Mouse (Mus musculus): ENCODE measurements around the gene D5Ertd579e. TPM values are rescaled to one million over a fixed set of nuclear protein-coding genes. Genes with fewer than 3 reads are reported as not detected.

D5Ertd579e gene
- polyA plus RNA-seq, 1 experiment from 2014 or later, result 25.7 TPM

DNA sequence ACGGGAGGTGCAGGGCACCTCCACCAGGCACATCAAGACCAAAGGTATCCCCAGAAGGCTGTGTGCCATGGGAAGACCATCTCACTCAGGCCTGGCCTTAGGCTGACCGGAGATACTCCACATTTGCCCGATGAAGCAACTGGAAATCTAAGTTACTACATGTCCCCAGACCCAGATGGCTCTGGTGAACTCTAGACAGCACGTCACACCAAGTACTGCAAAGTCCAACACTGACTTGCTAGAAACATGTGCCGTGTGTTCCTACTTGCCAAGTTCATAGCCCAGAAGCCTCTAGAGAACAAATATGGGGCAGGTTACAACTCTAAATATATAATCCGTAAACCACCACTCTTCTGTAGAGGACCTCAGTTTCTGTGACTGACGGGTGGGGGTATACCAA lies 125.7 kb downstream of the D5Ertd579e start:
- no peak overlapping the region for H3K27ac ChIP-seq (replicated peaks)
- H3K36me3 ChIP-seq (replicated peaks), result peaks cover 21% of the 10 kb centered on the region
- no peak for DNase-seq (ENCODE audit: low spot score)
- no peak overlapping the region for H3K4me3 ChIP-seq
- peaks cover 40% of the 10 kb centered on the region for H3K4me1 ChIP-seq
- H3K27me3 ChIP-seq (replicated peaks; ENCODE audit: low read depth, poor library complexity, severe bottlenecking), result no peaks in the 10 kb centered on the region
- no peaks in the 10 kb centered on the region for H3K9me3 ChIP-seq
- WGBS, result 91% methylated on average over 7 of the region's 7 CpGs

DNA sequence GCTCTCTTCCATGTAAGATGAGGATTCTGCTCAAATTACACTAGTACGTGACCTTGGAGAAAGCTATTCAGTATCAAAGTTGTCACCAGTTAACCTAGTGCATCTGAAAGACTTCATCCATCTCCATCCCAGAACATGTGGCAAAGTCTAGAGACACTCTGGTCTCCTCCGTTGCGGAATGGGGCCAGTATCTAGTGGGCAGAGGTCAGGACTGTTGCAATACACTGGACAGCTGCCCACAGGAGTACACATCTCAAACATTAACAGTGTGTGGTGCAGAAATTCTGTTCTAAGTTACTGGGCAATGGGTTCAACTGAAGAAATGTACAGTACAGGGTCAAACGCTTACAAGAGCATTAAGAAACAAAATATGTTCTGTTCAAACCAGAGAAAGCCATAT lies 127.7 kb downstream of the D5Ertd579e start:
- 73% methylated on average over 4 of the region's 4 CpGs for WGBS
- peaks cover 22% of the 10 kb centered on the region for H3K4me1 ChIP-seq
- no peak overlapping the region for H3K27ac ChIP-seq (replicated peaks)

GRCm38 (mm10) chr5:36567627-36568026 lies 128.2 kb downstream of the D5Ertd579e start:
- H3K4me3 ChIP-seq, result no peak overlapping the region
- H3K36me3 ChIP-seq (replicated peaks), result peaks cover 21% of the 10 kb centered on the region
- DNase-seq (ENCODE audit: low spot score), result no peak
- no peak overlapping the region for H3K27ac ChIP-seq (replicated peaks)
- H3K27me3 ChIP-seq (replicated peaks; ENCODE audit: low read depth, poor library complexity, severe bottlenecking), result no peaks in the 10 kb centered on the region
- 55% methylated on average over 2 of the region's 2 CpGs for WGBS
- H3K9me3 ChIP-seq, result no peaks in the 10 kb centered on the region
- H3K4me1 ChIP-seq, result peaks cover 20% of the 10 kb centered on the region

More for the DNA sequence above, 127.7 kb downstream of the D5Ertd579e start:
- H3K4me3 ChIP-seq, result no peak overlapping the region
- no peaks in the 10 kb centered on the region for H3K9me3 ChIP-seq
- no peak for DNase-seq (ENCODE audit: low spot score)
- peaks cover 21% of the 10 kb centered on the region for H3K36me3 ChIP-seq (replicated peaks)
- no peaks in the 10 kb centered on the region for H3K27me3 ChIP-seq (replicated peaks; ENCODE audit: low read depth, poor library complexity, severe bottlenecking)

- peaks cover 24% of the 10 kb centered on the region for H3K4me1 ChIP-seq
- H3K27me3 ChIP-seq (replicated peaks; ENCODE audit: low read depth, poor library complexity, severe bottlenecking), result no peaks in the 10 kb centered on the region
- no peak overlapping the region for H3K27ac ChIP-seq (replicated peaks)
- no peaks in the 10 kb centered on the region for H3K36me3 ChIP-seq (replicated peaks)
- no peaks in the 10 kb centered on the region for H3K9me3 ChIP-seq
- DNase-seq (ENCODE audit: low spot score), result no peak
- WGBS, result 89% methylated on average over 9 of the region's 9 CpGs
- no peak overlapping the region for H3K4me3 ChIP-seq
Observed at GRCm38 (mm10) chr5:36564530-36564929, 131.3 kb downstream of the D5Ertd579e start.

GRCm38 (mm10) chr5:36563741-36564140 lies 132.1 kb downstream of the D5Ertd579e start:
- peaks cover 23% of the 10 kb centered on the region for H3K4me1 ChIP-seq
- WGBS, result 85% methylated on average over 6 of the region's 6 CpGs
- no peak for DNase-seq (ENCODE audit: low spot score)
- H3K4me3 ChIP-seq, result no peak overlapping the region
- H3K27me3 ChIP-seq (replicated peaks; ENCODE audit: low read depth, poor library complexity, severe bottlenecking), result no peaks in the 10 kb centered on the region
- no peaks in the 10 kb centered on the region for H3K36me3 ChIP-seq (replicated peaks)
- no peaks in the 10 kb centered on the region for H3K9me3 ChIP-seq
- H3K27ac ChIP-seq (replicated peaks), result no peak overlapping the region

- no peaks in the 10 kb centered on the region for H3K9me3 ChIP-seq
- H3K36me3 ChIP-seq (replicated peaks), result no peaks in the 10 kb centered on the region
- 92% methylated on average over 10 of the region's 10 CpGs for WGBS
- no peak for DNase-seq (ENCODE audit: low spot score)
- peaks cover 15% of the 10 kb centered on the region for H3K4me1 ChIP-seq
- no peak overlapping the region for H3K4me3 ChIP-seq
- H3K27ac ChIP-seq (replicated peaks), result no peak overlapping the region
- H3K27me3 ChIP-seq (replicated peaks; ENCODE audit: low read depth, poor library complexity, severe bottlenecking), result no peaks in the 10 kb centered on the region
Observed at GRCm38 (mm10) chr5:36562791-36563445, 132.9 kb downstream of the D5Ertd579e start.

- no peak overlapping the region for H3K27ac ChIP-seq (replicated peaks)
- DNase-seq (ENCODE audit: low spot score), result no peak
- H3K4me1 ChIP-seq, result 0 out of 2 replicates have a peak, but pooled peaks cover 10% of the 10 kb centered on the region
- WGBS, result 86% methylated on average over 4 of the region's 4 CpGs
- no peaks in the 10 kb centered on the region for H3K27me3 ChIP-seq (replicated peaks; ENCODE audit: low read depth, poor library complexity, severe bottlenecking)
- no peaks in the 10 kb centered on the region for H3K36me3 ChIP-seq (replicated peaks)
- H3K9me3 ChIP-seq, result no peaks in the 10 kb centered on the region
- H3K4me3 ChIP-seq, result no peak overlapping the region
Observed at GRCm38 (mm10) chr5:36561509-36561908, 134.3 kb downstream of the D5Ertd579e start.

- Histone ChIP-seq H3K27ac (replicated peaks) (no peak overlapping the region), H3K36me3 (replicated peaks) (no peaks in the 10 kb centered on the region), H3K27me3 (replicated peaks; ENCODE audit: low read depth, poor library complexity, severe bottlenecking) (no peaks in the 10 kb centered on the region), H3K4me3 (no peak overlapping the region), H3K4me1 (0 out of 2 replicates have a peak, but pooled peaks cover 10% of the 10 kb centered on the region), H3K9me3 (no peaks in the 10 kb centered on the region)
- WGBS, result 94% methylated on average over 4 of the region's 4 CpGs
- DNase-seq (ENCODE audit: low spot score), result no peak
Observed at GRCm38 (mm10) chr5:36560490-36560889, 135.3 kb downstream of the D5Ertd579e start.

GRCm38 (mm10) chr5:36559510-36560235 lies 136.2 kb downstream of the D5Ertd579e start:
- no peaks in the 10 kb centered on the region for H3K9me3 ChIP-seq
- no peaks in the 10 kb centered on the region for H3K36me3 ChIP-seq (replicated peaks)
- WGBS, result 87% methylated on average over 6 of the region's 6 CpGs
- H3K4me1 ChIP-seq, result 0 out of 2 replicates have a peak, but pooled peaks cover 10% of the 10 kb centered on the region
- H3K27me3 ChIP-seq (replicated peaks; ENCODE audit: low read depth, poor library complexity, severe bottlenecking), result no peaks in the 10 kb centered on the region
- DNase-seq (ENCODE audit: low spot score), result no peak
- no peak overlapping the region for H3K4me3 ChIP-seq
- H3K27ac ChIP-seq (replicated peaks), result no peak overlapping the region

DNA sequence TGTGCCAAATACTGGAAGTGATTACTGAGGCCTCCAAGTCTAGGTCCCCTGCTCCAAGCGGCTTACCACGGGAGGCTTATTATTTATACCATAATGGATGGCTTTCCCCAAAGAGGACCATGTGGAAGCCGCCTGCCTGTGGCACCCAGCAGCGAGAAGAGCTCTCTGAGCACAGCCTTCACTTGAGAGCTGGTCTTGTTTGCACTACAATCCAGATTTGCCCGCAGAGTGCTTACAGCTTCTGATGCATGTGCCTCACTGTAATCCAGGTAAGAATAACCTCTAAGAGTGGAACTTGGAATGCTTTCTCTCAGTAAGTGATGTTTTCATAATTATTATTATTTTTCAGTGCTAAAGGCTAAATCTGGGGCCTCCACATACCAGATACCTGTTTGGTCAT lies 136.7 kb downstream of the D5Ertd579e start:
- WGBS, result 91% methylated on average over 5 of the region's 5 CpGs
- H3K9me3 ChIP-seq, result no peaks in the 10 kb centered on the region
- H3K4me3 ChIP-seq, result no peak overlapping the region
- no peaks in the 10 kb centered on the region for H3K36me3 ChIP-seq (replicated peaks)
- H3K27ac ChIP-seq (replicated peaks), result no peak overlapping the region
- DNase-seq (ENCODE audit: low spot score), result no peak
- no peaks in the 10 kb centered on the region for H3K27me3 ChIP-seq (replicated peaks; ENCODE audit: low read depth, poor library complexity, severe bottlenecking)
- H3K4me1 ChIP-seq, result 0 out of 2 replicates have a peak, but pooled peaks cover 10% of the 10 kb centered on the region

GRCm38 (mm10) chr5:36558526-36558925 lies 137.3 kb downstream of the D5Ertd579e start:
- no peak overlapping the region for H3K27ac ChIP-seq (replicated peaks)
- 86% methylated on average over 2 of the region's 2 CpGs for WGBS
- DNase-seq (ENCODE audit: low spot score), result no peak

DNA sequence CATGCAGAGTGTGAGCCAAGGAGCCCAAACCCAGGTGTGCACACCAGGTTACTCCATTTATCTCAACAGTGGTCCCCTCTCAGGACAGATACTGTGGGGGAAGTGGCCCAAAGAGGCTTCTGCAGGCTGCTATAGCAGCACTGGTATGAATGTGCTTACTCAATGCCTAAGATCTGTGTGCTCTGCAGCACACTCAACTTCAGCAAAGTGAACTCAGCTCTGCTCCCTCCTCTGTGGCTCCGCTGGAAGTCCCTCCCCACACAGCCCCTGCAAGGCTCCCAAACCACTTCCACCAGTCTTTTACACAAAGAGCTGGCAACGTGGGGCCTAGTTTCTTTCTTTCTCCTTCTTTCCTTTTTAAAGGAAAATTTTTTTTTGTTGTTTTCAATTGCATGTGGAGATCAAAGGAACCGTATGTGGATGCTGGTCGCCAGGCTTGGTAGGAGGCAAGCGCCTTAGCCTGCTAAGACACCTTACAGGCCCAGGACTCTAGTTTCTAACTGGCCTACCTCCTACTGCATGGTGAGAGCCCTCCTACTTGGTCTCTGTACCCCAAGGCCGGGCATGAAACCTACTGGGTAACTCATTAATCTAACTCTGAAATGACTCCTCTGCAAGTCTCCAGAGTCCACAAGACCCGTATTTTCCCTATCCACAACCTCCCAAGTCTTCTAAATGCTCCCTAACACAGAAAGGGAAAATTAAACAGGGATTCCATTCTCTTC lies 138.1 kb downstream of the D5Ertd579e start:
- H3K36me3 ChIP-seq (replicated peaks), result no peaks in the 10 kb centered on the region
- H3K27ac ChIP-seq (replicated peaks), result no peak overlapping the region
- DNase-seq (ENCODE audit: low spot score), result no peak
- no peaks in the 10 kb centered on the region for H3K27me3 ChIP-seq (replicated peaks; ENCODE audit: low read depth, poor library complexity, severe bottlenecking)
- WGBS, result 47% methylated on average over 7 of the region's 7 CpGs
- no peak overlapping the region for H3K4me3 ChIP-seq
- 0 out of 2 replicates have a peak, but pooled peaks cover 10% of the 10 kb centered on the region for H3K4me1 ChIP-seq
- H3K9me3 ChIP-seq, result no peaks in the 10 kb centered on the region

More at GRCm38 (mm10) chr5:36558526-36558925, 137.3 kb downstream of the D5Ertd579e start:
- H3K9me3 ChIP-seq, result no peaks in the 10 kb centered on the region
- H3K4me3 ChIP-seq, result no peak overlapping the region
- 0 out of 2 replicates have a peak, but pooled peaks cover 10% of the 10 kb centered on the region for H3K4me1 ChIP-seq
- H3K36me3 ChIP-seq (replicated peaks), result no peaks in the 10 kb centered on the region
- H3K27me3 ChIP-seq (replicated peaks; ENCODE audit: low read depth, poor library complexity, severe bottlenecking), result no peaks in the 10 kb centered on the region

Measured in embryonic facial prominence, embryonic 10.5 days (tissue).